Mouse (Mus musculus) testis, postnatal 10 days (tissue): ENCODE data around the gene Tmem209.
A peak's percentile ranks its signal among the peaks of the same experiment; 100 is the strongest.

Experiments
- DNase-seq: peaks from one replicate; pipeline ENCODE4 v3.0.0; 2021; ENCODE audit warnings: low spot score

Gene Tmem209

GRCm38 (mm10) chr6:30538240-30538639 is 28.7 kb upstream of the Tmem209 start:
- no peak for DNase-seq

GRCm38 (mm10) chr6:30535340-30535739 is 25.8 kb upstream of the Tmem209 start:
- peak; percentile 74 for DNase-seq

- DNase-seq: no peak
These were observed 19.2 kb upstream of the Tmem209 start for GRCm38 (mm10) chr6:30528800-30529199.

- peak; percentile 58 for DNase-seq
These were observed 17.3 kb upstream of the Tmem209 start for GRCm38 (mm10) chr6:30526586-30527515.

GRCm38 (mm10) chr6:30525456-30526332 is 16.1 kb upstream of the Tmem209 start:
- no peak for DNase-seq

DNA sequence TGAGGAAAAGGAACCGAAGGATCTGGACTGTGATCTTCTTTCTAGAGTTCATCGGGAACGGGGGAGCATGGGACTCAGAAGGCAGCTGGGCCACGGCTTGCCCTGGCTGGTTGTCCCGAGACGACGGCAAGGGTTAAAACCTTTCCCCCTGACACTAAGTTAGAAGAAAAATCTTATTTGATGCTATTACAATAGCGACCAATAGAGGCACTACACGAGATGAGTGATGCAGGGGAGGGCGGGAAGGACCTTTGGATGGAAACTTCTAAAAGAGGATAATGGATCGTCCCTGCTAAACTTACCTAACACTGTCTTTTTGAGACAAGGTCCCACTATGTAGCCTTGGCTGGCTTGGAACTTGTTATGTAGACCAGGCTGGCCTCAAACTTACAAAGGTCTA is 10.8 kb upstream of the Tmem209 start:
- no peak for DNase-seq

DNA sequence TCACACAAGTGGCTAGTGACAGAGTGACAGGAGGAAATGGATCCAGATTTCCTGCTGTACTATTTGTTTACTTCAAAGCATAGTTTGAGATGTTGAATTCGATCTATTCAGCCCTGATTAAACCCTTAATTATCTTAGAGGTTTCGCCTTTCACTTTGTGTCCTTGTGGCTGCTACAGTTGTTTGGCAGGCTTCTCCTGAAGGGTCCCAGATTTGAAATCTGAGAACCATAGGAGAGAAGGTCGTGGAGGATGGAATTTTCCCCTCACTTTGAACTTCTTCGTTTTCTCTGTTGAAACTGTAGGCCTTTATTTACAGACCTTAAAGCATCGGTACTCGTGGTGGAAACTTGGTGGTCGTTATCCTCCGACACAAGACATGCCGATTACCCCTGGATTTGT is 4.7 kb upstream of the Tmem209 start:
- DNase-seq: no peak

- DNase-seq: no peak
These were observed 708 bp upstream of the Tmem209 start for GRCm38 (mm10) chr6:30510291-30510690.

GRCm38 (mm10) chr6:30508824-30509223 is 759 bp downstream of the Tmem209 start:
- no peak for DNase-seq

- DNase-seq: no peak
These were observed 10.5 kb downstream of the Tmem209 start for GRCm38 (mm10) chr6:30499049-30499448.

DNA sequence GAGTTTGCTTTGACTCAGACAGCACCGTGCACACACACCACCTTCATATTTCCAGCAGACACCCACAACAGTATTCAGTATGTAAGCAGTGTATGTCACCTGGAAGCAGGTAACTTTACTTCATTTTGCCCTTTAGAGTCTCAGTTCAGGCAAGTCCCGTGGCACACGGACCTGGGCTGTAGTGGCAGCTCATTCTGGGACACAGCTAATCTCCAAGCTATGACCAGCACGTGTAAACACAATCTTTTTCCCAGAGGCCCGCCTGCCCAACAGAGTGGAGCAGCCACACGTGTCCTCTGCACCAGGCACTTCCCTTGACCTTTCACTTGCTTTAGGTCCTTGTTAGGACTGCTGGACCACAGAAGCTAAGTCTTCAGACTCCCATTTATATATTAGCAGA is 23.1 kb downstream of the Tmem209 start:
- no peak for DNase-seq

- DNase-seq: no peak
These were observed 26.7 kb downstream of the Tmem209 start for GRCm38 (mm10) chr6:30482908-30483307.

- DNase-seq: no peak
These were observed 30.2 kb downstream of the Tmem209 start for GRCm38 (mm10) chr6:30479418-30479817.

GRCm38 (mm10) chr6:30477784-30478183 is 31.8 kb downstream of the Tmem209 start:
- no peak for DNase-seq

DNA sequence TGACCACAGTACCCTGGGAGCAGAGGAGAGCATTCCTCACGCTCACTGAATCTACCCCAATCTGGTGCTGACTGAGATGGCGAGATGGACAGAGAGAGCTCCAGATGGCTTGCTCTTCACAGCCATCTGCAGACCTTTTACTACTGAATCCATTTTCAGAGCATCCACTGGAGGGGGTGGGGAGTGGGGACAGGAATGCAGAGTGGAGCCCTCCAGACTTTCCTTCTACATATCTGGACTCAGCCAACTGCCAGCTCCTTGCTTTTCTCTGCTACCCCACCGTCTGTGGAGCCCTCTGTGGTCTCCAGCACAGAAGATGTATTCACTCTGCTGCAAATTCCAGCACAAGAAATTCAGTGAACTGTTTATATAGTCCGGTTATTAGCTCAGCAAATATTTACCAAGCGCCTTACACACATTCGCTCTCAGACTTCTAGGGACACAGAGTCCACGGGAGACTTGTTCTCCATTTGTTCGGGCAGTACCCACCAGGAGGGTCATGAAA is 32.3 kb downstream of the Tmem209 start:
- no peak for DNase-seq

DNA sequence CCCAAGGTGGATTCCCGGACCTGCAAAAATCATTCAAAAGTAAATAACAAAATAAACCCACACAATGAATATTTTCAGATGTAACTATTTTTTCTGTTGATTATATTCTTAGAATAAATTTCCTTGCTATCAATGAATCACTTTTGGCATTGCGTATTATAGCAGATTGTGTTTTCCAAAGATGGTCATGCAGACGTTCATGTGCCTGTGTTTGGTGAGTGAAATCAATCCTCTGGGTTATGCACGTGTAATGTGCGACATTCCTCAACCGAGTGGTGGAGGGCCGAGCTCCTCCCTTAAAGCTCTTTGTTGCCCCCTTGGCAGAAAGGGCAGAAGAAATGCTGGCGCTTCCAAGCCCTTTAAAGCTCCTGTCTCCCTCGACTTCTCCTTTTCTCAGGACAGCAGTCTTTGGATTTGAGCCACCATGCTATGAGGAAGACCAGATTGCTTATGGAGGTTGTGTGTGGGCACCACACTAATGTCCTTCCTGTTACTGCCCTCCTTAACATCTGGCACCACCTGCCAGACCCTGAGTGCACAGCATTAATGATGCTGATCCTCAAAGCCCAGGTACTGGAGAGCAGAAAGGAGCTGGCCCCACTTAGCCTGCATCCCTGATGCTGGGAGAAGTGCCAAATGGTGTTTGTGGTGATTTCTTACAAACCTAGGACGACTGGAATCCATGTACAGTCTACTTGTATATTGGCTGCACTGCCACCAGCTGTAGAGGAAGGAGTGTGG is 33.4 kb downstream of the Tmem209 start:
- DNase-seq: no peak

DNA sequence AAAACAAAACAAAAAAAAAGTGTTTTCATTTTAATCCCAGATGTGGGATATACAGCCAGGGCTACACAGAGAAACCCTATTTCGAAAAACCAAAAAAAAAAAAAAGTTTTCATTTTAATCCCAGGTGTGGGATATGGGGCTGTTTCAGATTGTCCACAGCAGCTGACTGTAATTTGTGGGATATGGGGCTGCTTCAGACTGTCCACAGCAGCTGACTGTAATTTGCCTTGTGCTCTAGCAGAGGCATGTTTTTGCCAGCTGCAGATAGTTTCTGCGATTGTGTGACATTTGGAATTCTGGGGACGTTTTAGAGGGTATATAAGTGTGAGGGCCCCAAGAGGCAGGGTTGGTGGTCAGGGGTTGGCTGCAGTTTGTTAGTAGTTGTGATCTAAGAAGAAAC is 37.9 kb downstream of the Tmem209 start:
- DNase-seq: no peak

DNA sequence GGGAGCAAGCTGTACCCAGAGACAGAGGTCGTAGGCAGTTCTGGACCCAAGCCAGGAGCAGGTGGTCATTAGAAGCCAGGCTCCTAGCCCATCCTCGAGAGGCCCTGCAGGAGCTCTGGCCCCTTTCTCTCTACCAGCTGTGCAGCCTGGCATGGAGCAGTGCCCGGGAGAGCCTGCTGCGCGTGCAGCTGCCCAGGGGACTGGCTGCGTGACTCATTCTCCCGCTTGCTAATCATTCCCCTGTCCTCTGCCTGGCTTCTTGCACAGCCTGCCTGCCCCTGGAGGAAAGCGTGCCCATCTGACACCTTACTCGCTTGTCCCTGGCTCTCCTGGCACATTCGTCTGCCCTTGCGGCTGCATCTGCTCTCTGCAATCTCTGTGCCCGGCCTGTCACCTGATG is 40.2 kb downstream of the Tmem209 start:
- peak; percentile 60 for DNase-seq

GRCm38 (mm10) chr6:30468684-30469083 is 40.9 kb downstream of the Tmem209 start:
- peak; percentile 75 for DNase-seq

DNA sequence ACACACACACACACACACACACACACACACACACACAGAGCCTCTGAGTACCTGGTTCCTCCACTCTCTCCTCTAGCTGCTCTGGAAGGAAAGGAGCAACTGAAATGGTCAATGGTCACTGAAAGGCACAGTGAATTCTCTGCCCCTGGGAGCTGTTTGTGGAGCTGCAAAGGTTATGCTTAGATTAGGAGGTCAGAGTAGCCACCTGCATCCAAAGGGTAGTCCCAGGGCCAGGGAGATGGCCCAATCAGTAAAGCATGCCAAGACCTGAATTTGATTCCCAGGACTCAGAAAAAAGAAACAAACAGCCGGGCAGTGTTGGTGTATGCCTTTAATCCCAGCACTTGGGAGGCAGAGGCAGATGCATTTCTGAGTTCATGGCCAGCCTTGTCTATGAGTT is 41.5 kb downstream of the Tmem209 start:
- no peak for DNase-seq

DNA sequence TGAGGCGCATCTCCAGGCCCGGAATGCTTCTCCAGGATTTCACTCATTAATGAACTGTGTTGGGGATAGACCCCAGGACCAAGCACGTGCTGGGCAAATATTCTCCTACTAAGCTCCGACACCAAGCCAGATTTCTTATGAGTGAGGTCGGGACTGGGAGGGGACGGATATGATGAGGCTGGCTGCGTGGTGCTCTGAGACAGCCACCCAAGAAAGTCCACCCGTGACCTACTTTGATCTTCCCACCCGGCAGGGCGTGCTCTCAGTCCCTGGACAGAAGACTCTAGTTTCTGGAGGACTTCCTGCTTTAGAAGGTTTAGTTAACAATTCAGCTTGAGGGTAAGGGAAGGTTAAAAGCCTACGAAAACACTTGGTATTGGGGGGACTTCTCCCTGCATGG is 44.0 kb downstream of the Tmem209 start:
- DNase-seq: no peak

DNA sequence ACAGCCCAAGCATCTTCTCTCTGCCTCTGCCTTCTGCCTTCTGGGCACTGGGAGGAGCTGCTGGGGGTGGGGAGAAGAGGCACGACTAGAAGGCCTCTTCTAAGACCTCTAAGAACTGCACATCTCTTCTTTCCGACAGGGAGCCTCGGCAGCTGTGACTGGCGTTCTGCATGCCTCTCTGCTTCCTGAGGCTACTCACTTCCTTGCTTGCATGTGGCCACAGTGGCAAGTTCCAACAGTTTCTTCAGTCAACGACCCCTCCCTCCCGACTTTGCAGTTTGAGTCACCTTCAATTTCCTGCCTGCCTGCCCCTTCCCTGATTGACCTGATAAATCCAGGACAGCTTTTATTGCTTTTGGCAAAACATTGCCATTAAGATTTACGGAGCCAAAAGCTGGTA is 46.8 kb downstream of the Tmem209 start:
- DNase-seq: no peak
